Mouse (Mus musculus) retina, adult 2 months (tissue): ENCODE results near the gene Epha8.
A peak's percentile ranks its signal among the peaks of the same experiment; 100 is the strongest.

ENCODE experiments used
- DNase-seq: peaks from one replicate; pipeline ENCODE4 v3.0.0-alpha.2; 2012; ENCODE audit warnings: low read depth, low spot score

Epha8 gene

GRCm38 (mm10) chr4:136956751-136957446 is at the start of gene Epha8:
Gene Epha8, minus strand, starts transcription at chr4:136956816.
- DNase-seq = no peak

- DNase-seq = no peak
These were observed 45.2 kb upstream of the Epha8 start for GRCm38 (mm10) chr4:137001825-137002224.

GRCm38 (mm10) chr4:137001020-137001419 is 44.4 kb upstream of the Epha8 start:
- no peak for DNase-seq

GRCm38 (mm10) chr4:136998371-136998770 is 41.8 kb upstream of the Epha8 start:
- no peak for DNase-seq

GRCm38 (mm10) chr4:136997723-136998345 is 41.2 kb upstream of the Epha8 start:
- no peak for DNase-seq

- DNase-seq = no peak
These were observed 40.3 kb upstream of the Epha8 start for GRCm38 (mm10) chr4:136996933-136997332.

GRCm38 (mm10) chr4:136995361-136995760 is 38.7 kb upstream of the Epha8 start:
- DNase-seq = no peak

- DNase-seq = no peak
These were observed 25.5 kb upstream of the Epha8 start for GRCm38 (mm10) chr4:136981993-136982695.

GRCm38 (mm10) chr4:136981347-136981746 is 24.7 kb upstream of the Epha8 start:
- peak; percentile 18 for DNase-seq

- DNase-seq = no peak
These were observed 24.3 kb upstream of the Epha8 start for GRCm38 (mm10) chr4:136980921-136981320.

GRCm38 (mm10) chr4:136977244-136977643 is 20.6 kb upstream of the Epha8 start:
- no peak for DNase-seq

- no peak for DNase-seq
These were observed 14.3 kb upstream of the Epha8 start for GRCm38 (mm10) chr4:136970939-136971338.

- no peak for DNase-seq
These were observed 13.1 kb upstream of the Epha8 start for GRCm38 (mm10) chr4:136969503-136970276.

- no peak for DNase-seq
These were observed 12.5 kb upstream of the Epha8 start for GRCm38 (mm10) chr4:136969096-136969495.

GRCm38 (mm10) chr4:136967511-136967910 is 10.9 kb upstream of the Epha8 start:
- DNase-seq = no peak

- DNase-seq = no peak
These were observed 10.1 kb upstream of the Epha8 start for GRCm38 (mm10) chr4:136966493-136967390.

GRCm38 (mm10) chr4:136964990-136965421 is 8.4 kb upstream of the Epha8 start:
- no peak for DNase-seq

GRCm38 (mm10) chr4:136962447-136962846 is 5.8 kb upstream of the Epha8 start:
- no peak for DNase-seq

GRCm38 (mm10) chr4:136961642-136962285 is 5.1 kb upstream of the Epha8 start:
- no peak for DNase-seq

- no peak for DNase-seq
These were observed 4.0 kb upstream of the Epha8 start for GRCm38 (mm10) chr4:136960581-136960980.
